Mouse (Mus musculus) gastrocnemius, postnatal 4 days (tissue): ENCODE data around the gene Rbl2. TPM values are rescaled to one million over a fixed set of nuclear protein-coding genes. Genes with fewer than 3 reads are reported as not detected.

ENCODE experiments used
- DNase-seq, 2 experiments: peaks; one replicate each; pipeline ENCODE4 v3.0.0; 2021 to 2022; ENCODE audit warnings: low spot score in 2 of 2, mixed read lengths in 2 of 2
- long read RNA-seq, 2 experiments: library from polyadenylated mRNA; stranded (forward); transcript quantifications; one replicate each; pipeline ENCODE4 v2.0.0; 2021
- total RNA-seq, 2 experiments: library from RNA; stranded (reverse); gene quantifications; 2 replicates each; pipeline ENCODE4 v1.2.3; 2021

Gene Rbl2
- 10 to 100 TPM; 17.2 to 22.2 TPM for total RNA-seq
- long read RNA-seq, experiment 1, full-length matches to known transcripts, result 16 of 23 reads
- long read RNA-seq, experiment 1, partial matches to known transcripts, result 4 of 23 reads
- long read RNA-seq, experiment 1, other reads (novel, unspliced or antisense), result 3 of 23 reads
- long read RNA-seq, experiment 2, full-length matches to known transcripts, result 12 of 20 reads
- long read RNA-seq, experiment 2, partial matches to known transcripts, result 4 of 20 reads
- long read RNA-seq, experiment 2, other reads (novel, unspliced or antisense), result 4 of 20 reads

DNA sequence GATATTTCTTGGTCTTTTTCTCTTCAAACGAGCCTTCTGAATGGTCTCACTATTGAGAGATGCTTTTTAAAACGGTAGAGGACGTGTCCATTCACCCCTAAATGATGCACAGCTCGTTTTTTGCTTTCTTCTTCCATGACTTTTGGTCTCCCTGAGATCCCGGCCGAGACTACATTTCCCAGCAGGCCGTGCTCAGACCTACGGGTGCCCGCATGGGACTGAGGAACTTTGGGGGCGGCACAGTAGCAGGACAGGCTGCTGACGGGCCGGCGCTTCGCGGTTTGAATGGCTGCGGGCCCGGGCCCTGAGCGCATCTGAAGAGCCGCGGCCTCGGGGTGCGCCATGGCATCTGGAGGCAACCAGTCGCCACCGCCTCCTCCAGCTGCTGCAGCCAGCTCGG lies at the start of gene Rbl2:
TSS of gene Rbl2 (plus strand) at position 224 of the 400 bp plus-strand sequence.
- peak; percentile 86 to 93 for DNase-seq

DNA sequence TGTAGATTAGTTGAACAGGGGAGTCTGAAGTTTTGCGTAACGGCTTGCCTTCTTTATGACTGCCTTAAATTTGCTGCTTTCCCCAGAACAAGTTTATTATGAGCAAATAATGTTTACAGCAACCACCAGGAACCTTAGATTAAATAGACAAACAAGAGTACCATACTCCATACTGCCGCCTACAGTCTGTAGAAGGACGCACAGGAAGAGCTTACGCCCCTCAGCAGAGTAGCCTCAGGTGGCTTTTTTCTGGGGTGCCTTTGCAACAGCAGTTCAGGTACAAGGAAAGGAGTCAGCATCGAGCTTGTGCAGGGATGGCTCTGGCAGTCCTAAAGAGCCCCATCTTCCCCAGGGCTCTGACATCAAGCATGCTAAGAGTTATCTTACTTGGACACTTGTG lies 35.4 kb upstream of the Rbl2 start:
- DNase-seq, result no peak

GRCm38 (mm10) chr8:91036905-91037304 lies 33.0 kb upstream of the Rbl2 start:
- DNase-seq, result no peak

DNA sequence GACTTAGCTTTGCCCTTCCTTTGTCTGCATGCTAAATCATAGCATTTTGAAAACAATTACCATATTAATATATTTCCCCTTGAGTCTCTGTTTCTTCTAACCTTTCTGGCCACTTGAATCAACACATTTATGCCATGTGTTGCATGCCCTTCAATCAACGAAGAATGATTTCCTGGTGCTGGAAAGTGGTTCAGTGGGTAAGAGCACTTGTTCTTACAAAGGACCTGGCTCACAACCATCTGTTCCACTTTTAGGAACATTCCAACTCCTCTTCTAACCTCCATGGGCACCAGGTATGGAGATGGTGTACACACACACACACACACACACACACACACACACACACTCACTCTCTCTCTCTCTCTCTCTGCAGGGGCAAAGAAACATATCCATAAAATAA lies 31.2 kb upstream of the Rbl2 start:
- DNase-seq, result no peak

DNA sequence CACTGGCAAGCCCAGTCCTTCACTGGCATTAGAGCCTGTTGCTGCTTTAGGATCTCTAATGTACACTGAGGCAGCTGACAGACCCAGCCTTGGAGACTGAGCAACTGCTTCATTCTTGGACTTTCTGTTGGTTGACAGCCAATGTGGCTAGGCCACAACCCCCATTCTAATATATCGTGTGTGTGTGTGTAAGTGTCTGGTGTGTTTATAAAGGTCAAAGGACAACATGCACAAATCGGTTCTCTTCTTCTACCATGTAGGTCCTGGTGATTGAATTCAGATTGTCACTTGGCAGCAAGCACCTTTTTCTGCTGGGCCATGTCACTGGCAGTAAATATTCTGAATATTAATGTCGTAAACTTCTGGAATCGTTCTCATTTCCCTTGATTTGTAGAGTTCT lies 23.5 kb upstream of the Rbl2 start:
- DNase-seq, result no peak

GRCm38 (mm10) chr8:91051037-91051436 lies 18.8 kb upstream of the Rbl2 start:
- DNase-seq, result peak; percentile 51 to 76

- no peak for DNase-seq
These were observed 15.4 kb upstream of the Rbl2 start for GRCm38 (mm10) chr8:91054418-91054817.

DNA sequence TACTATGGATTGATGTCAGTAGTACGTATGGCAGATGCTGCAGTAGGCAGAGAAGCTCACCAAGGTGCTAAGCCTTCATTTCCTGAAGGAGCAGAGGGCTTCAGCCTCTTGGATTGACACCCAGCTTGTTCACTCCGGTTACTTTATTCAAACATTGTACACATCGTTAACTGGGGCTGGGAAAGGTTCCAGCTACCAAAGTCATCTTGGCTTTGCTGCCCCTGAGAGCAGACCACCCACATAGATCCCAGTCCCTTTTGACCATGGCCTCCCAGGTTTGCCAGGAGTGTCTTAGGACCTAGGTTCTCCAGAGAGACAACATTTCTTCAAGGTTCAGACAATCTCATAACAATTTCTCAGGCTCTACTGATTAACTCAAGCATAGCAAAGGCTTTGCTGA lies 13.0 kb upstream of the Rbl2 start:
- DNase-seq, result no peak

- DNase-seq, result no peak
These were observed 10.7 kb upstream of the Rbl2 start for GRCm38 (mm10) chr8:91059086-91059578.

DNA sequence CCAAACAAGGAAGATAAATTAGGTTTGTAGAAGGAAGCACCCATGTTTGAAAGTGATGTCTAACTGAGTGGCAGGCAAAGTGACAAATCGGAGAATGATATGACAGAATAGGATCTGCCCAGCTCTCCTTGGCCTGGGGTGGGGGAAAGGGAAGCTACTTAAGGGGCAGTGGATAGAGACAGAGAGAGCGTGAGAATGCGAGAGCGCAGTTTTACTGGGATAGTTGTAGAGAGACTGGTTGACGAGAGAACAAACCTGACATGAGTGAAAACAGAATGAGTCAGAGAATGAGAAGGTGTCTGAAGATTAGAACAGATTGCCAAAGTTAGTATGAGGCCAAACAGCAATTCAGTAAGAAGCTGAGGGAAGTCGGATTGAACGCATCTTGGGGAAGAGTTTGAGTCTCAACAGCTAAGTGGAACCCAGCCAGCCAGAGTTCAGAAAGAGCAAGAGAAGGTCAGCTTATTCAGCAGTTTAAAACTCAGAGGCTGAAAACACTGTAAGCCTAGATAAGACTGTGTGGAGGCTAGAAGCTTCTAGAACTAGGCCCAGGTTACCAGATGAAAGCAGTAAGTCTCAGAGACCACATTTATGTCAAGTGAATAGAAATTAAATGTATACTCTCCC lies 9.9 kb upstream of the Rbl2 start:
- no peak for DNase-seq

DNA sequence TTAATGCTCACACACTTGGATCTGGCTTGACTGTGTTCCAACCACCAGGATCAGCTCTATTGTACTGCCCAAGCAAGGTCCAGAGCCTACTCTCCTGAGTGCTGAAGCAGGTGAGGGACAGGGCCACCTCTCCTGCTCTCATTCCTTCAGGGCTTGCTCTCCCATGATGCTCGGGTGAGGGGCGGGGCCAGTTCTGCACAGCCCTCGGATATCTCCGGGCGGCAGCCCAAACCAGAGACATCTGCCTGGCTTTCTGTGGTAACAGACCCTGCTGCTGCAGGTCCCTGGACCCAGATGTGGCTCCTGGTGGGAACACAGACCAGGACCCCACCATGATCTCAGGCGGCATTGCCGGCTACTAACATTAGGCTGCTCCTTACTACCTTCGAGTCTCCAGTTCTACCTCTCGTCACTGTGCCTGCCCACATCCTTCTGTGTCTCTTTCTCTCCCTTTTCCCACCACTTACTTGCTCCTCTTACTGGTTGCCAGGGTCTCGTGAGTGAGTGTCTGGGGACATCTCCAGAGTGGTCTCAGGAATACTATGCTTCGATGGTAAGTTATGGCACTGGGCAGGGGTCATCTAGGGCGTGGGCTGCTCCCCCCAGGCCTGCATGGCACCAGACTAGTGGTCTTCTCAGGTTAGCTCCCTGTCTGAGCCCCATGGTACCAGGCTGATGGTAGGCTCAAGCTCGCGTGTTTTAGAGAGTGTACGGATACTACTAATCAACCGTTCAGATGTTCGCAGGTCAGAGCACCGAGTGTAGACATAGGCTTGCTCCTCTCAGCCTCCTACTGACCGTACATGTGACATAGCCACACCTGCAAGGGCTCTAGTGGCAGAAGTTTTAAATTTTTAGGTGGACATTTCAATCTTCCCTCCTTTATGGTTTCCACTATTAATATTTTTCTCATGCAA lies 9.0 kb upstream of the Rbl2 start:
- no peak for DNase-seq

- DNase-seq, result no peak
These were observed 4.7 kb upstream of the Rbl2 start for GRCm38 (mm10) chr8:91065179-91065578.

- no peak for DNase-seq
These were observed 450 bp upstream of the Rbl2 start for GRCm38 (mm10) chr8:91069407-91069806.

DNA sequence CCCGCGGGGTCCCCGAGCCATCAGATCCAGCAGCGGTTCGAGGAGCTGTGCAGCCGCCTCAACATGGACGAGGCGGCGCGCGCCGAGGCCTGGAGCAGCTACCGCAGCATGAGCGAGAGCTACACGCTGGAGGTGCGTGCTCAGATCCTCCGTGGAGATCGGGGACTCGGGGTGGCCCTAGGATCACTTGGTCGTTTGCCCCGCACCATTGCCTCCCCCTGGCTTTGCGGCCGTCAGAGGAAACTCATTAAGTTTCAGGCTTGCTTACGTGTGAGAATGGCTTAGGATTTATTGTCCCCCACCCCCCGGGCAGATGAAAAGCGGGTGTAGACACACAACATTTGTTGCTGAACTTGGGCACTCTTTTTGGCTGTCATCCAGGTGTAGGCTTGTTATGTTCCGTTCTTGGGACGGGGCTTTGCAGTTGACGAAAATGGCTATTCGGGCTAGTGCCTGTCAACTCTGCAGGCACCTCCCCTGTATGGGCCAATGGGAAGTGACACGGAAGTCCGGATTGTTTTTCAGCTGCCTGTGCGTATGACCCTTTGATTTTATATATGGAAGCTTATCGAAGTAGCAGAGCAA lies 510 bp downstream of the Rbl2 start:
- DNase-seq, result peak; percentile 44 to 77

GRCm38 (mm10) chr8:91077077-91077867 lies 7.4 kb downstream of the Rbl2 start:
- no peak for DNase-seq

DNA sequence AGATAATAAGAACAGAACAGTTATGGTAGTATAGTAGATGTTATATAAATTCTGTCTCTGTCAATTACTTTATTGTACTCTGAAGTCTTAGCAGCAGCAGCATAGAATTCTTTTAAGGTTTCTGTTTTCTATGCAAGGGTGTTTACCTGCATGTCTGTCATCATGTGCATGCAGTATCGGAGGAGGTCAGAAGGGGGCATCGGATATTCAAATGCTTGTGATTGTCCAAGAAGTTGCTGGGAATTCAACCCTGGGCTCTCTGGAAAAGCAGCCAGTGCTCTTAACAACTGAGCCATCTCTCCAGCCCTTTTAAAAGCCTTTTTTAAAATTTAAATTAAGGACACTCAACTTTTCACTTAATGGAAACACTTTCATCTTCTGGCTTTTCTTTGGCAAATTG lies 9.8 kb downstream of the Rbl2 start:
- no peak for DNase-seq

- DNase-seq, result no peak
These were observed 12.1 kb downstream of the Rbl2 start for GRCm38 (mm10) chr8:91081911-91082310.

DNA sequence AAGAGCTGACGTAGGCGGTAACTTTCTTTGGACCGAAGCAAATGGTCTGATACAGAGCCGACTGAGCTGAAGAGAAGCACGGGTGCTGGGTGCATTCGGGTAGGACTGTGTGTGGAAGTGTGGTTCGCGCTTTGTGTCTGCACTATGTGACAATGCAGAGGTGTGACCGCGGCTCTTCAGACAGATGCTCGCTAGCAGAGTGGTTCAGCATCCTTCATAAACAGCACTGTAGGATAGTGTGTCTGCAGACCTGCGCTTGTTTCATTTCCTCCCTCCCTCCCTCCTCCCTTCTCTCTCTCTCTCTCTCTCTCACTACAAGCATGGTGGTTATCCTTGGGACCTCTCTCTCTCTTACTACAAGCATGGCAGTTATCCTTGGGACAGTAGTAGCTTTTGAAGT lies 12.6 kb downstream of the Rbl2 start:
- no peak for DNase-seq

DNA sequence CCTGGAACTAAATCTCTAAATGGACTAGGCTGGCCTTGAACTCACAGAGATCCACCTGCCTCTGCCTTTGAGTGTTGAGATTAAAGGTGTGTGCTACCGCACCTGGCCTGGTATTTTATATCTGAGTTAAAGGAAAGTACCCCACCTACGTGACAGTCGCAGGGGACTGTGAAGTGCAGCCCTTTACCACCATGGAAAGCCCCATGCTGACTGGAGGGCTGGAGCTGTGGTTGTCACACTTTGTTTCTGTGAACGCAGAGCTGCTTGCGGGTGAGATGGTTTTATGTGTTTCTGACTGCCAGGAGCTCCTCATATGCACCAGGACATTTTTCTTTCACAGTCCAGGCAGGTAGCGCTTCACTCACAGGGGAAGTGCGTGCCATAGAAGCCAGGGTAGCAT lies 18.6 kb downstream of the Rbl2 start:
- no peak for DNase-seq

DNA sequence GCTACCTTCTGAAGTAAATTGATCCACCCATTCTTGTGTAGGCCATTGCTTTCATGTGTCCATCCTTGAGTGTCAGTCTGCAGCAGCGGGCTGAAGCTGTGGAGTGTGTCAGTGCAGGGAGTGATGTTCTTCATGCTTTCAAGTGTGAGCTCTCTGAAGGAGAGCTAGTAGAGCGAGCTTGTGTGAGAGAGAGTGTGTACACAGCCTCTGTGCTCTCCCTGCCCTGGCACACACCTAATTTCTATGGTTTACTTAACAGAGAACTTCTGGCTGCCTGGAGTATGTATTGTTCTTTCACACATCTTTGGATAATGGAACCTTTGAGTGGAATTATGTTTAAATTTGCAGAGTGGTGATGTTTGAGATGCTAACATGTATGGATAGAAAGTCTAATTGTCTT lies 19.7 kb downstream of the Rbl2 start:
- DNase-seq, result no peak

DNA sequence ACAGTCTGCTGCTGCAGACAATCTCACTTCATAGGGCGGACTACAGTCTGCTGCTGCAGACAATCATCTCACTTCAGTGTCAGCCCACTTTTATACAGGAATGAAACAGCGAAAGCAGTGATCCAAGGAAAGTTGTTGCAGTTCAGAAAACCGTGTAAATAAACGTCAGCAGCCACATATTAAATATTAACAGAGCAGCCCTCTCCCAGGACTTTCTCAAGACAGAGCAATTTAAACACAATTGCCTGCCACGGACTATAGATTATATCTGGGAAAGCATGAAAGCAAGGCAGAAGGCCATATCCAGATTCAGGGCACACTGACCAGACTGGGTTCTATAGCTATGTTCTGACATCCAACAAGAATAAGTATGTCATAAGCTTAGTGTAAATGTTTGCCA lies 24.3 kb downstream of the Rbl2 start:
- no peak for DNase-seq
